Mouse (Mus musculus): ENCODE data around the gene Olfr1123.

- TF ChIP-seq CTCF (IDR thresholded peaks at IDR 0.05; ENCODE audit: control insufficient read depth, insufficient read depth, low read length): no peak
- no peak for TF ChIP-seq POLR2A (IDR thresholded peaks at IDR 0.05; ENCODE audit: borderline replicate concordance, control insufficient read depth, low read depth, low read length)
Measured at GRCm38 (mm10) chr2:87385549-87385948, 30.9 kb upstream of the Olfr1123 start, which contains the start of gene Olfr1122.

All from bone marrow, adult 2 months (tissue).